Mouse (Mus musculus): ENCODE data around the gene Gm43517. TPM values are rescaled to one million over a fixed set of nuclear protein-coding genes. Genes with fewer than 3 reads are reported as not detected.

Gm43517 gene
- polyA plus RNA-seq, 1 experiment: not detected

DNA sequence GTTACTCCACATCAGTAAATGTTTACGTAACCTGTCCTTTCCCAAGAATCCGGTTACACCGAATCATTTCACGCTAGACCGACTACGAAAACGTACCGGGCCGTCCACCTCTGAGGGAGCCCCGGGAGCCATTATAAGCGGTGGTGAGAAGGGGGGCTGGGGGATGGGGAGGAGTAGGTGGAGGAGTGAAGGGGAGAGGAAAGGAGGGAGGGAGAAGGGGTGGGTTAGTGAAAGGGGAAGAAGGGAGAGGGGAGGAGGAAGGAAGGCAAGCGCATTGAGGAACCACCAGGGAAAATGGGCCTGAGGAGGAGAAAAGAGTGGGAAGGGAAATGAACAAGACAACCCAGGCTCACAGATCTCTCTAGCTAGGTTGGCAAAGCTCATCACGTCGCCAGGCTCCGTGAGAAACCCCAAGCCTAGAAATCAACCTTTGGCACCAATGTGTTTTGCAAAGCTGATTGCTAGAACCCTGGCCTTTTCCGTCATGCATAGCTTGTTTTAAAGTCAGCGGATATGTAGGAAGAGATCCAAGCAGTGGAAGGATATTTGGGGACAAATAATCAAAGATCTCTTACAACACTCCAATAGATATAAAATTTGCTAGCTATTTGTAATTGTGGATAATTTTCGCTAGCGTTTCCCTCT is 3.1 kb upstream of the Gm43517 start:
- Histone ChIP-seq H3K4me1 (ENCODE audit: control insufficient read depth, insufficient read depth, low read length) (no peaks in the 10 kb centered on the region), H3K4me3 (replicated peaks; ENCODE audit: insufficient read depth, low read depth, low read length) (no peak overlapping the region), H3K27ac (ENCODE audit: insufficient read depth, low read length) (no peak overlapping the region), H3K27me3 (ENCODE audit: control insufficient read depth, insufficient read depth, low read length) (peaks cover 24% of the 10 kb centered on the region; the same call in 1 of the 2 replicates)
- WGBS: 6% methylated on average over 19 of the region's 19 CpGs
- TF ChIP-seq CTCF (IDR thresholded peaks at IDR 0.05; ENCODE audit: borderline replicate concordance, insufficient read depth, low read depth, low read length): no peak
- DNase-seq: no peak

DNA sequence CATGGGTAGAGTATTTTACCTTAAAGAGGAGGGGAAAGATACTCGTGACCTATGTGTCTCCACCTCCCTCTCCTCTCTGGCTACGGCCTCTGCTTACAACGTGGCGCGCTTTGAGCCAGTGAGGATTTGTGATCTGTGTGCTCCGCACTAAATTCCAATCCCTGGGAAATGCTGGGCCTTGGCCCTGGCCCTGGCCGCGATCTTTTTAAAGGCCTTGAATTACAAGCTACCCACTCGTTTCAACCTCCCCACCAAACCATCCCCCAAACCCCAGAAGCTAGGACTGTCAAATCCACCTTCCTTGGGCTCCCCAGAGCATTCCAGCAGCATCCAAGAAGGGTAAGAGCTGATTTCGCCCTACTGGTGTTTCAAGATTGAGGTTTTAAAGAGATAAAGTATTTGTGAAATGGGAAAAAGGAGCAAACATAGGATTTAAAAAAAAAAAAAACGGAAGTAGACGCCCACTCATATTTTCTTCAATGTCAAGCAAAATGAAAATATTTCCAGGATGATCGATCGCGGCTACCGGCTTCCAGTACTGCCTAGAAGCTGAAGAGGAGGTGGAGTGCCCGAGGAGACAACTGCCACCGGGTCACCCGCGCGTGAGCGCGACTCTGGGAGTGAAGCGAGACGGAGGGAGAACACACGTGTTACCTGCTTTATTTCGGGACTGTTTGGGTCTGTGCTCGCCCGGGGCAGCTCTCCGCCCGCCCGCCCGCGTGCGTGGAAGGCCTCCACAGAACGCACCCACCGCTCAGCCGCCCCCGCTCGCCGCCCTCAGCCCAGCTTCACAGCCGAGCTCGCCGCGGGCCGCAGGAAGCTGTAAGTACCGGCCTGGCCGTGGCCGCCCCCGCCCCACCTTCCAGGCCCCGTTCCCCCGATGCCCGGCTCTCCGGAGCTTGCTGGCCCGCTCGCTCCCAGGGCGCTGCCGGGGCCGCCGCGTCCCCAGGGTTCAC is 2.1 kb upstream of the Gm43517 start, which contains the start of gene Foxg1:
TSS of gene Foxg1 (plus strand) at position 96 of the 956 bp plus-strand sequence.
- DNase-seq: no peak
- Histone ChIP-seq H3K4me1 (ENCODE audit: control insufficient read depth, insufficient read depth, low read length) (no peaks in the 10 kb centered on the region), H3K4me3 (replicated peaks; ENCODE audit: insufficient read depth, low read depth, low read length) (no peak within 1 kb of the TSS), H3K27me3 (ENCODE audit: control insufficient read depth, insufficient read depth, low read length) (peaks cover 21% of the 10 kb centered on the region; the same call in 1 of the 2 replicates), H3K27ac (ENCODE audit: insufficient read depth, low read length) (no peak within 1 kb of the TSS)
- TF ChIP-seq POLR2A (IDR thresholded peaks at IDR 0.05; ENCODE audit: borderline replicate concordance, insufficient read depth, low read length) (no peak), CTCF (IDR thresholded peaks at IDR 0.05; ENCODE audit: borderline replicate concordance, insufficient read depth, low read depth, low read length) (no peak)
- WGBS: 2% methylated on average over 61 of the region's 61 CpGs

DNA sequence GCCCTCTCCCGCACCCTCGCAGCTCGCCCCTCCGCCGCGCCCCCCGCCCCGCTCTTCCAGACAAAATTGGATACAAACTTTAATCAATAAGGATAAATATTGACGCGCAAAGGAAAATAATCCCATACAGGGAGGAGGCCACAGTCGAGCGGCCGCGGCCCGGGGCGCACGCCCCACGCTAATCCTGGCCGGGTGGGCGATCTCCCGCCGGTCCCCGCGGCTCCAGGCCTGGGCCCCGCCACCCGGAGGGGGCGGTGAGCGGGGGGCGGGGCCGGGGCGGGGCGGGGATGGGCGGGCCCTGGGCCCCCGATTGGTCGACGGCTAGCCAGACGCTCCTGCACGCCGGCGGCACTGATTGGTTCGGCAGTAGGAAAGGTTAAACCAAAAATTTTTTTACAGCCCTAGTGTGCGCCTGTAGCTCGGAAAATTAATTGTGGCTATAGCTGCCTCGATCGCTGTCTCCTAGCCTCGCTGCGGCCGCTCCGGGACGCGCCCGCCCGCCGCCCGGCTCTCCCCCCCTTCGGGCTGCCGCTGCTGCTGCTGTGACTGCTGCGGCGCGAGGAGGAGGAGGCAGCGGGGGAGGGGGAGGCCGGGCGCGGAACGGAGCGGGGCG is 1.3 kb upstream of the Gm43517 start:
- Histone ChIP-seq H3K4me3 (replicated peaks; ENCODE audit: insufficient read depth, low read depth, low read length) (no peak overlapping the region), H3K4me1 (ENCODE audit: control insufficient read depth, insufficient read depth, low read length) (no peaks in the 10 kb centered on the region), H3K27me3 (ENCODE audit: control insufficient read depth, insufficient read depth, low read length) (peaks cover 19% of the 10 kb centered on the region; the same call in 1 of the 2 replicates), H3K27ac (ENCODE audit: insufficient read depth, low read length) (no peak overlapping the region)
- 2% methylated on average over 62 of the region's 67 CpGs for WGBS
- TF ChIP-seq POLR2A (IDR thresholded peaks at IDR 0.05; ENCODE audit: borderline replicate concordance, insufficient read depth, low read length) (no peak), CTCF (IDR thresholded peaks at IDR 0.05; ENCODE audit: borderline replicate concordance, insufficient read depth, low read depth, low read length) (no peak)
- DNase-seq: no peak

DNA sequence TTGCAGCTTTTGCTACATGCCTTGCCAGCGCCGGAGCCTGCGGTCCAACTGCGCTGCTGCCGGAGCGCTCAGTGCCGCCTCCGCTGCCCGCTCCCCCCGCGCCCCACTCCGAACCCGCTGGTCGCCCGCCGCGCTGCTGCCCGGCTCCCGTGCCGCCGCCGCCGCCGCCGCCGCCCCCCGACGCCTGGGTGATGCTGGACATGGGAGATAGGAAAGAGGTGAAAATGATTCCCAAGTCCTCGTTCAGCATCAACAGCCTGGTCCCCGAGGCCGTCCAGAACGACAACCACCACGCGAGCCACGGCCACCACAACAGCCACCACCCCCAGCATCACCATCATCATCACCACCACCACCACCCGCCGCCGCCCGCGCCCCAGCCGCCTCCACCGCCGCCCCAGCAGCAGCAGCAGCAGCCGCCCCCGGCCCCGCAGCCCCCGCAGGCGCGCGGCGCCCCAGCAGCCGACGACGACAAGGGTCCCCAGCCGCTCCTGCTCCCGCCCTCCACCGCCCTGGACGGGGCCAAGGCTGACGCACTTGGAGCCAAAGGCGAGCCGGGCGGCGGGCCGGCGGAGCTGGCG is 589 bp upstream of the Gm43517 start:
- no peak for DNase-seq

DNA sequence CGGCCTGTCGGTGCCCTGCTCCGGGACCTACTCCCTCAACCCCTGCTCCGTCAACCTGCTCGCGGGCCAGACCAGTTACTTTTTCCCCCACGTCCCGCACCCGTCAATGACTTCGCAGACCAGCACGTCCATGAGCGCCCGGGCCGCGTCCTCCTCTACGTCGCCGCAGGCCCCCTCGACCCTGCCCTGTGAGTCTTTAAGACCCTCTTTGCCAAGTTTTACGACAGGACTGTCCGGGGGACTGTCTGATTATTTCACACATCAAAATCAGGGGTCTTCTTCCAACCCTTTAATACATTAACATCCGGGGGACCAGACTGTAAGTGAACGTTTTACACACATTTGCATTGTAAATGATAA is 637 bp downstream of the Gm43517 start:
- Histone ChIP-seq H3K4me1 (ENCODE audit: control insufficient read depth, insufficient read depth, low read length) (no peaks in the 10 kb centered on the region), H3K4me3 (replicated peaks; ENCODE audit: insufficient read depth, low read depth, low read length) (no peak overlapping the region), H3K27ac (ENCODE audit: insufficient read depth, low read length) (no peak overlapping the region), H3K27me3 (ENCODE audit: control insufficient read depth, insufficient read depth, low read length) (peaks cover 19% of the 10 kb centered on the region; the same call in 1 of the 2 replicates)
- DNase-seq: no peak
- WGBS: 4% methylated on average over 23 of the region's 23 CpGs
- no peak for TF ChIP-seq POLR2A (IDR thresholded peaks at IDR 0.05; ENCODE audit: borderline replicate concordance, insufficient read depth, low read length)
- no peak for TF ChIP-seq CTCF (IDR thresholded peaks at IDR 0.05; ENCODE audit: borderline replicate concordance, insufficient read depth, low read depth, low read length)

More for the DNA sequence above, 589 bp upstream of the Gm43517 start:
- no peaks in the 10 kb centered on the region for H3K4me1 ChIP-seq (ENCODE audit: control insufficient read depth, insufficient read depth, low read length)
- no peak overlapping the region for H3K4me3 ChIP-seq (replicated peaks; ENCODE audit: insufficient read depth, low read depth, low read length)
- 2% methylated on average over 45 of the region's 66 CpGs for WGBS
- H3K27ac ChIP-seq (ENCODE audit: insufficient read depth, low read length): no peak overlapping the region
- TF ChIP-seq POLR2A (IDR thresholded peaks at IDR 0.05; ENCODE audit: borderline replicate concordance, insufficient read depth, low read length) (no peak), CTCF (IDR thresholded peaks at IDR 0.05; ENCODE audit: borderline replicate concordance, insufficient read depth, low read depth, low read length) (no peak)
- peaks cover 19% of the 10 kb centered on the region; the same call in 1 of the 2 replicates for H3K27me3 ChIP-seq (ENCODE audit: control insufficient read depth, insufficient read depth, low read length)

DNA sequence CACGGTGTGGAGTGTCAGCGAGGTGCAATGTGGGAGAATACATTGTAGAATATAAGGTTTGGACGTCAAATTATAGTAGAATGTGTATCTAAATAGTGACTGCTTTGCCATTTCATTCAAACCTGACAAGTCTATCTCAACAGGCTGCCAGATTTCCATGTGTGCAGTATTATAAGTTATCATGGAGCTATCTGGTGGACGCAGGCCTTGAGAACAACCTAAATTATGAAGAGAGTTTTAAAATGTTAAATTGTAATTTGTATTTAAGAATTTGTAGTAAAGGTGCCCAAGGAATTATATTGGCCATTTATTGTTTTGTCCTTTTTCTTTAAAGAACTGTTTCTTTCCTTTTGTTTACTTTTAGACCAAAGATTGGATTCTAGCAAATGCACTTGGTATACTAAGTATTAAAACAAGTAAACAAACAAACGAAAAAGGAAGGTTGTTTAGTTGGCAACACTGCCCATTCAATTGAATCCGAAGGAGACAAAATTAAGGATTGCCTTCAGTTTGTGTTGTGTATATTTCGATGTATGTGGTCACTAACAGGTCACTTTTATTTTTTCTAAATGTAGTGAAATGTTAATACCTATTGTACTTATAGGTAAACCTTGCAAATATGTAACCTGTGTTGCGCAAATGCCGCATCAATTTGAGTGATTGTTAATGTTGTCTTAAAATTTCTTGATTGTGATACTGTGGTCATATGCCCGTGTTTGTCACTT is 1.3 kb downstream of the Gm43517 start:
- WGBS: 17% methylated on average over 10 of the region's 10 CpGs
- DNase-seq: no peak
- H3K4me3 ChIP-seq (replicated peaks; ENCODE audit: insufficient read depth, low read depth, low read length): no peak overlapping the region
- peaks cover 20% of the 10 kb centered on the region; the same call in 1 of the 2 replicates for H3K27me3 ChIP-seq (ENCODE audit: control insufficient read depth, insufficient read depth, low read length)
- no peaks in the 10 kb centered on the region for H3K4me1 ChIP-seq (ENCODE audit: control insufficient read depth, insufficient read depth, low read length)
- no peak overlapping the region for H3K27ac ChIP-seq (ENCODE audit: insufficient read depth, low read length)
- TF ChIP-seq CTCF (IDR thresholded peaks at IDR 0.05; ENCODE audit: borderline replicate concordance, insufficient read depth, low read depth, low read length) (no peak), POLR2A (IDR thresholded peaks at IDR 0.05; ENCODE audit: borderline replicate concordance, insufficient read depth, low read length) (no peak)
